ENCODE assay signal across 8 mouse cellular contexts in genomic region chr7:111014893-111015292, GRCm38 (mm10). TPM values are rescaled to one million over a fixed set of nuclear protein-coding genes. Genes with fewer than 3 reads are reported as not detected.
DNase-seq lines count a peak whose midpoint lies in the region; ATAC-seq and TF ChIP-seq lines count a peak whose summit lies in the region.

No protein-coding gene starts in this region.

- no peak for ATAC-seq in cerebellum, adult (ENCODE audit: insufficient number of reproducible peaks, low FRiP score, low TSS enrichment)
- ATAC-seq in embryonic facial prominence, embryonic 13.5 days (ENCODE audit: insufficient number of reproducible peaks, insufficient read depth, low FRiP score, low TSS enrichment, low read depth), result peak; percentile 43; the same call in 1 of the 2 replicates
- ATAC-seq in limb, embryonic 13.5 days (ENCODE audit: low FRiP score, low read depth), result peak; percentile 80
- ATAC-seq in midbrain, postnatal 0 days (ENCODE audit: low FRiP score), result peak; percentile 73

- no peaks in the 10 kb centered on the region for H3K4me1 ChIP-seq in embryonic facial prominence, embryonic 13.5 days
- H3K4me1 ChIP-seq in limb, embryonic 13.5 days, result no peaks in the 10 kb centered on the region
- no peaks in the 10 kb centered on the region for H3K4me1 ChIP-seq in midbrain, postnatal 0 days (ENCODE audit: insufficient read depth, low read length)

- H3K4me3 ChIP-seq in embryonic facial prominence, embryonic 13.5 days, result no peak overlapping the region
- H3K4me3 ChIP-seq in limb, embryonic 13.5 days, result no peak overlapping the region
- H3K4me3 ChIP-seq in midbrain, postnatal 0 days (ENCODE audit: low read depth, low read length), result no peak overlapping the region

- H3K27me3 ChIP-seq in embryonic facial prominence, embryonic 13.5 days, result no peaks in the 10 kb centered on the region
- H3K27me3 ChIP-seq in limb, embryonic 13.5 days, result no peaks in the 10 kb centered on the region
- H3K27me3 ChIP-seq in midbrain, postnatal 0 days (ENCODE audit: insufficient read depth, low read length), result no peaks in the 10 kb centered on the region

- peak; percentile 29 for DNase-seq in cerebellum, adult 11 months
- DNase-seq in heart, adult 8-10 months (ENCODE audit: low spot score), result peak; percentile 84
- DNase-seq in kidney, adult 9 months, result peak; percentile 90
- DNase-seq in midbrain, postnatal 0 days (ENCODE audit: low spot score), result peak; percentile 92
- peak; percentile 78 to 91 for DNase-seq in spleen, postnatal 14 days (ENCODE audit: low spot score in 2 of 2)

- H3K9ac ChIP-seq in embryonic facial prominence, embryonic 13.5 days, result no peak overlapping the region
- no peak overlapping the region for H3K9ac ChIP-seq in limb, embryonic 13.5 days
- no peak overlapping the region for H3K9ac ChIP-seq in midbrain, postnatal 0 days (replicated peaks; ENCODE audit: low read length, poor library complexity, severe bottlenecking)

- H3K4me2 ChIP-seq in embryonic facial prominence, embryonic 13.5 days, result no peak overlapping the region
- H3K4me2 ChIP-seq in limb, embryonic 13.5 days (replicated peaks), result no peak overlapping the region
- no peak overlapping the region for H3K4me2 ChIP-seq in midbrain, postnatal 0 days (ENCODE audit: low read depth, low read length, poor library complexity, severe bottlenecking)

- TF ChIP-seq CTCF in midbrain, postnatal 0 days (IDR thresholded peaks at IDR 0.05), result peak; percentile 98

- H3K36me3 ChIP-seq in embryonic facial prominence, embryonic 13.5 days, result no peaks in the 10 kb centered on the region
- no peaks in the 10 kb centered on the region for H3K36me3 ChIP-seq in limb, embryonic 13.5 days
- no peaks in the 10 kb centered on the region for H3K36me3 ChIP-seq in midbrain, postnatal 0 days (ENCODE audit: insufficient read depth, low read length)

- 26% methylated on average over 5 of the region's 5 CpGs for WGBS in embryonic facial prominence, embryonic 13.5 days
- 25% methylated on average over 5 of the region's 5 CpGs for WGBS in limb, embryonic 13.5 days
- 31% methylated on average over 5 of the region's 5 CpGs for WGBS in midbrain, postnatal 0 days

- H3K9me3 ChIP-seq in embryonic facial prominence, embryonic 13.5 days, result no peaks in the 10 kb centered on the region
- no peaks in the 10 kb centered on the region for H3K9me3 ChIP-seq in limb, embryonic 13.5 days
- H3K9me3 ChIP-seq in midbrain, postnatal 0 days (ENCODE audit: low read length), result no peaks in the 10 kb centered on the region

- H3K27ac ChIP-seq in embryonic facial prominence, embryonic 13.5 days, result no peak overlapping the region
- H3K27ac ChIP-seq in limb, embryonic 13.5 days, result no peak overlapping the region
- no peak overlapping the region for H3K27ac ChIP-seq in midbrain, postnatal 0 days (ENCODE audit: low read depth, low read length)

RNA-seq across cellular contexts. Expression of gene Ctr9, which starts 13.9 kb away (rescaled TPM):
- 82.4 and 88.9 TPM in 2 replicates for polyA plus RNA-seq in embryonic facial prominence, embryonic 13.5 days (2015; fragmentation: Nextera tagmentation; extraction: Ambion mirVana)
- total RNA-seq in heart, adult 8-10 months (2022), result 10 to 100 TPM; 11.3 to 18.2 (median 12.9) TPM
- 82.1 and 90.8 TPM in 2 replicates for polyA plus RNA-seq in limb, embryonic 13.5 days (2015; fragmentation: Nextera tagmentation; extraction: Ambion mirVana)
- total RNA-seq in midbrain, postnatal 0 days (2014; rRNA removed), result 38.7 and 50.3 TPM in 2 replicates
- 59.5 and 63.3 TPM in 2 replicates for polyA plus RNA-seq in midbrain, postnatal 0 days (2015; fragmentation: Nextera tagmentation; extraction: Ambion mirVana)

RNA-seq across cellular contexts. Expression of gene Mrvi1, which starts 32.6 kb away (rescaled TPM):
- polyA plus RNA-seq in embryonic facial prominence, embryonic 13.5 days (2015; fragmentation: Nextera tagmentation; extraction: Ambion mirVana), result 0.18 and 0.44 TPM in 2 replicates
- 10 to 100 TPM; 12.7 to 15.6 (median 14.4) TPM for total RNA-seq in heart, adult 8-10 months (2022)
- 0.86 and 1.6 TPM in 2 replicates for polyA plus RNA-seq in limb, embryonic 13.5 days (2015; fragmentation: Nextera tagmentation; extraction: Ambion mirVana)
- 2.3 and 2.7 TPM in 2 replicates for total RNA-seq in midbrain, postnatal 0 days (2014; rRNA removed)
- 0.42 and 0.88 TPM in 2 replicates for polyA plus RNA-seq in midbrain, postnatal 0 days (2015; fragmentation: Nextera tagmentation; extraction: Ambion mirVana)

Comparison
In these comparisons a context has a peak if more than half of its experiments do, and no peak if none do; other contexts are left out.
1. DNase-seq: peak in every context shown above with its lines; median percentile 92 in midbrain, postnatal 0 days; 90 in kidney, adult 9 months; 84 in spleen, postnatal 14 days; 84 in heart, adult 8-10 months; 29 in cerebellum, adult 11 months.